Mouse (Mus musculus) embryo, embryonic 10 days (tissue): ENCODE measurements at regions not wholly inside any gene's neighbourhood (a gene's known extent, or its start where the extent isn't known, plus 50 kb on each side); places are given as distances from the start of the nearest gene placed in this dataset.

Source experiments
- DNase-seq: peaks from one replicate; pipeline ENCODE4 v3.0.0-alpha.2; 2015; ENCODE audit warnings: low spot score

DNA sequence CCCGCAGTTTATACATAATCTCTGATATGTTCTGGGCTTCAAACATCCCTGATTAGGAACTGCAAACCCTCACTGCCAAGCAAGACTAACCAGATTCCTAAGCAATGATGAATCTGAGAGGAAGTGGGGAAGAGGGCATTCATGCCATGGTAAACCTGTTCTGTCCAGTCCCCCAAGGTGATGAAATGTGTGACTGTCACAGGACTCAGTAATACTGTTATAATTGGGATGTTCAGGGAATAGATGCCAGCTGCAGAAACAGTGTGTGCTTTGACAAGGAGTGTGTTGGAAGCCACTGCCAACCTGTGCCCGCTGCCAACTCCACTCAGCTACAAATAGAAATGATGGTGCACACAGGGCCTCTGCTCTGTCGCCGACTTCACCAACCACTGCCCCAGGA, 466.0 kb downstream of the Efna5 start:
- no peak for DNase-seq

DNA sequence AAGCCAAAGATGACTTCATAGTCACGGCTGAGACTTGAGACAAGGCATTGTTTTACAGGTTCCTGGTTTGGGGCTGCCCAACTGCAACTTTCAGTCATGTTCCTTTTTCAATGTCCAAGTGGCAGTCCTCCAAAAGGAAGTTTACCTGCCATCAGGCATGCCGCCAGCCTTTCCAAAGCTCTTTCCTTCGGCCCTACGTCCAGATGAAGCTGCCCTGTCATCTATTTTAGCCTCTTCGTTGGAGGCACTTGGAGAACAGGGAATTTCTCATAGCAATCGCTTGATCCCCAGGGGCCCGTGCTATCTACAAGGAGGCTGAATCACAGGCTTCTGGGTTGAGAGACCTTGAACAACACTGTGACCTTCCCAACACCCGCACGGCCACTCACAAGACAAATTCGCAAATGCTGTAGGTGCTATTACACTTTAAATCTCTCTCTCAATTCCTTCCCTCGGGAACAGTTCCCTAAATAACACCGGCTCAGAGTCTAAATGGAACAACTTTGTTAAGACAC, 468.4 kb downstream of the Efna5 start:
- no peak for DNase-seq

DNA sequence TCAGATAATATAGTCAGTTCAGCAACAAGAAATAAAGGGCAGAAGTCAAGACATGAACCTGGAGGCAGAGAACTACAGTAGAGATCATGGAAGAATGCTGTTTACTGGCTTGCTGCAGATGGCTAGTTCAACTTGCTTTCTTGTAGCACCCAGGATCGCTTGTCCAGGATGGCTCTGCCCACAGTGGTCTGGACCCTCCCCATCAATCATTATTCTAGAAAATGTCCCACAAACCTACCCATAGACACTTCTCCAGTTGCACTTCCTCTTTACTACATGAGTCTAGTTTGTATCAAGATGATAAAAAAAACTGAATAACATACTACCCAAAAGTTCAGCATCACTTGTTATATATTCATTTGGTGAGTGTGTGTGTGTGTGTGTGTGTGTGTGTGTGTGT, 477.4 kb downstream of the Efna5 start:
- no peak for DNase-seq

DNA sequence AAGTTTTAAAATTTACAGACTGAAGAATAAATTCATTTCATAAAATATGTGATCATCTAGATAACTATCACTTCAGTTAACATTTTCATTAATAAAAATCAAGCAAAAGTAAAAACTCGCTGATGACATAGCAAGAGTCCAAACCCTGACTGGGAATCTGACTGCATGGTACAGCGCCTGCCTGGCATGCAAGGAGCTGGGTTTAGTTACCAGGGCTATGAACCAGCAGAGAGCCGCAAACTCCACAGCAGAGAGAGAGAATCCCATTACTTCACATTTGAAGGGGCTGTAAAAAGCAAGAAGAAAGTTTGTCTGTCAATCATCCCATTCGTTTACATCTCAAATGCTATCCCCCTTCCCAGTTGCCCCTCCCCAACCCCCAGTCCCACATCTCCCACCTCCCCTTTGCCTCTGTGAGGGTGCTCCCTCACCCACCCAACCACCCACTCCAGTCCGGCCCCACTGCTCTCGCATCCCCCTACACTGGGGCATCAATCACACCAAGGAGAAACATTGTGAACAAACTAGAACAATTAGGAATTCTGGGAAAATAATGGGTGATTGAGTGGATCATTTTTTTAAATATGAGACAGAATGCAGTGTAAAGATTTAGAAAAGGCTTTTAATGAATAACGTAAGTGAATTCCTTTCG, 487.6 kb downstream of the Efna5 start:
- no peak for DNase-seq

DNA sequence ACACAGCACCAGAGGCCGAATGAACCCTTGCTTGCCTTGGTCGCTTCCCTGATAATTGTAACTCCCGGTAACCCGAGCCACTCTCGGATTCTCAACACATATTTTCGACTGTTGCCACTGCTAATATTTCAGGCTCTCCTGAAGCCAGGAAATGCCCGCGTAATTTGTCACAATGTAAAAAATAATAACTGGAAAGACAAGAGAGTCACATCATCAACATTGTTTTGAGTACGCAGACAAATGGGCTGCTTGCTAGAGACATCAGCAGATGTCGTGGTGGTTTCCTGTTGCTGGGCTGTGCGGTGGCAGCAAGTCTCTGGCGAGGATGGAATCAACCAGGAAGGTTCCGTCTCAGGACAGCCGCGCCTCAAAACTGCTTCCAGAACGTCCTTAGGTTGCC, 497.1 kb downstream of the Efna5 start:
- no peak for DNase-seq

DNA sequence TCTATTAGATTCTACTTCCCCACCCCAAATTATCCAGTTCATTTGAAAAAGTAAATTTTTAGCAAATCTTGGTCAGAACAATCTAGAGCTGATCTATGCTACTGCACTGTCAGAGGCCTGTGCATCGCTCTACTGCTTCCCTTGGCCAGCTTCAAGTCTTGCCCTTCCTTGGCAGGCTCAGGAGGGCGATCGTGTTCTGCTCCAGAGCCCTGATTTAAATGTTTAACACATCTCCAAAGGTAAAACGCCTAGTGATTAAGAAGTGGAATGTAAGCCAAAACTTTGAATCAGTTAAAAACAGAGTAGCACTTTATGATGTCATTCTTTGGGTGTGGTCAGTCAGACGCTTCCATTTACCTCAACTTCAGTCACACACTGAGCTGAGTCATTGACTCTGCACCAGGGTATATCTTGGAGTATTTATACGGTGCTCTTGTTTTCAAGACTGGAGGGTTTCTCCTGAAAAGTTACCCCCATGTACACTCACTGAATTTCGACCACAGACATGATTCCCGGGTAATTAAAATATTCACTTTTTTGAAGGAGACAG, 502.2 kb downstream of the Efna5 start:
- DNase-seq: no peak

DNA sequence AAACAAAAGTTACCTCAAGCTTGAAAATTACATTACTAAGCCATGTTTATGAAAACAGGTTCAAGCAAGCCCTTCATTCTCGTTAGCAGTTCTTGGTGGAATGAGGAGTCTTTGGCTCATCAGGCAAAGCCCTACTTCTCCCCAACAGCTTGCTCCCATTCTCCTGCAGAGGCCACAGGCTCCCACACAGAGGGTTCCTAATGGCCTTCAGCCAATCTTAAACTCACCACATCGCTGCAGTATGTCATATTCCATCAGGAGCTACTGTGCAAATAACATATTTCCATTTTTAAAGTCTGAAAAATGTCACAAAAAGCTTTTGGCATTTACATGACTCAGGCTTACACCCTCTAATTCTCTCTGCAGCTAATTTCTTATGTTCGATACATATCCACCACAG, 512.0 kb downstream of the Efna5 start:
- DNase-seq: no peak

DNA sequence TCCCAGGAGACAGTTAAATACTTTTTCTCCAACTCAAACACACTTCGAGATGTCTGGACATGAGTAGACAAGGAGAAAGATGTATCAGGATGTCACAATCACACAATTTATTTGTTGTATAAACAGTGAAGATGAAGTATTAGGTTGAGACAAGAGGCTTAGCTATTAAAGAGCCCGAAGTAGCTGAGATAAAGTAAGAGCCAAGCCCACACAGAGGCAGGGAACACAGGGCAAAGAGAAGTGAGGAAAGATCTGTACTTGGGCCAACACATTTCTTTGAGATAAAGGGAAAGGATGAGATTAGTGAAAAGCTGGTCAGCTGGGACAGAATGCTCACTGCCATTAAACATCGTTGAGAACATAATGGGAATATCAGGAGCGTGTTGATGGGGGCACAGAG, 513.2 kb downstream of the Efna5 start:
- no peak for DNase-seq

DNA sequence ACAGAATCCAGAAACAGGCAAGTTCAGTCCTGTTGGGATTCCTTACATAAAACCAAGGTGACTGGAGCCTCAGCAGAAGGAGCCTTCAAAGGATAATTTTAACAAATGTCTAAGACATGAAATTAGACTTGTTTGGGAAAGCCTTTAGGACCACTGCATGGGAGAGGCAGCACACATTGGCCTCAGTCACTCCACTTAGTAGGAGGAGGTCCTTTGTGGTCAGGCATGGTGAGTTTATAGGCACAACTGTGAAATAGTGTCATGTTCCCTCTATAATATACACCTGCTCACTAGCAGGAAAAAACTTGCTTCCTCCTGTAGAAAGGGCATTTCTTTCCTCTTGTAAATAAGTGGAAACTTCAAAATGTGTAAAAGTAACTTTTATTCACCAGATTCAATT, 522.8 kb downstream of the Efna5 start:
- DNase-seq: no peak

DNA sequence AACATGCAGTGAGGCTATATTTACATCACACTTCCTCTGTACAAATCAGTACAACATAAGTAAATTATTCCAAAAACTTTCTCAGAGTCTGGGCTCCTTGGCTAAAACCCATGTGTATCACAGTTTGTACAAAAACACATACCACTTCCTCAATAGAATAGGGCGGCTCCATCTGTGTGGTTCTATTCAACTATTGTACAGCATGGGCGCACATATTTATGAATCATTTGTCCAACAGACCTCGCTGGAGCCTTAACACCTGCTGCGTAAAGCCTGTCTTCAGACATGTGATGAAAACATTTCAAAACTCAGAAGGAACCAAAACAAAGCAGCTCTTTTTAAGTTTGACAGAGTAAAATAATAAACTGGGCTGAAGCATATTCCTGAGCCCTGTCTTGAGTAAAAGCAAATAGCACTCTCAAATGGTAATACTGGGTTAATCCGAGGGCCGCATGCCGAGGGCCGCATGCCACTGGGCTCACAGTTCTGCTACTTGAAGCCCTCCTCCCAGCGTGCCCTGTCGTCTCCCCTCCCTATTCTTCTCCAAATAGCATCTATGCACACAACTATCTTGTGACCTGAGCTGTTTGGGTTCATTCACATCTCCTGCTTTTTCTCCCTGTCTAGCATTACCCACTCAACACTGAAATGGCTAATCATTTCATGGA, 543.1 kb downstream of the Efna5 start:
- no peak for DNase-seq

DNA sequence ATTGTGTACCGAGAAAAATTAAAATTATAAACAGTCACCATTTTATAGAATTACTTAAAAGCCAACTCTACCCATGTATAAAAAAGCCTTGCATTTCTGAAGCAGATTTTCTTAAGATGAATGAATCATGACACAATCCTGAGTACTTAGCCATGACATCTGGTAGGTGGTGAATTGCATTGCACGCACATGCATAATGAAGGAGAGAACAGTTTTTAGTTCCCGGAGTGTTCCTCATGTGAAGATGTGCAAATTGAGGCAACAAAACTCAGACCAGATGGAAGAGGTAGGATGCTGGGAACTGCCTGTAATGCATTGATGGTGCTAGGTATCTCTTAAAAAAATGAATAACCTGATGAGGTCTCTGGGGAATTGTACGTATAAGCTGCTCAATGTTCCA, 550.9 kb downstream of the Efna5 start:
- no peak for DNase-seq

DNA sequence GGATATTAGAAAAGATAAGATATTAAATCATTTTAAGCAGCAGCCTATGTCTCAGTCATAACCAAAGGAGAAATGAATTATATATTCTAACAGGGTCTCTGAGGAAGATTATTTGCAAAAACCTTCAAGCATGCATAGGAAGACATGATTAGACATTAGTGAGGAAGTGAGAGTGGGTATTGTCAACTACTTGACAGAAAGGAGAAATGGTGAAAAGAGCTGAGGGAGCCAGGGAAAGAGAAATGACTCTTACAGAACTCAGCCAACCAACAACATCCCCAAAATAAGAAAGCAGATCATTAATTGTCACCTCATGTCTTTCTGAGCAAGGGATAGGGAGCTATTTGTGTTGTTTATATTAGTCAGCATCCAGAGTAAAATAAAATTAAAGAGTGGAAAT, 554.3 kb downstream of the Efna5 start:
- DNase-seq: no peak

DNA sequence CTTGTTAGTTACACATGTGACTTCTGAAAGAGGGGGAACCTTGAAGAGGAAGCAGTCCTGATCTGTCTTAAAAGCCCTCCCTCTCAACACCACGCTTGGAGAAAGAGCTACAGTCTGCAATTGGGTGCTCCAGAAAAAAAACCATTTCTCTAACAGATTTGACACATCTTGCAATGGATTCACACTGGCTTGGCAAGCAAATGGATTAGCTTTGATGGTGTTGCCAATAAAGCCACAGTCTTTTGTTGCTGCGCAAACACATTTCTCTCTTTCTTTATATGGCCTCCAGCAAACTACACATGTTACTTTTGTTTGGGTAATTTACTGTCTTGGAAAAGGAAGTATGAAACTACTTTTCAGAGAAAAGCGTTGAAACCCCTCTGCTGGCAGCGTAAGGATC, 562.1 kb downstream of the Efna5 start:
- no peak for DNase-seq

DNA sequence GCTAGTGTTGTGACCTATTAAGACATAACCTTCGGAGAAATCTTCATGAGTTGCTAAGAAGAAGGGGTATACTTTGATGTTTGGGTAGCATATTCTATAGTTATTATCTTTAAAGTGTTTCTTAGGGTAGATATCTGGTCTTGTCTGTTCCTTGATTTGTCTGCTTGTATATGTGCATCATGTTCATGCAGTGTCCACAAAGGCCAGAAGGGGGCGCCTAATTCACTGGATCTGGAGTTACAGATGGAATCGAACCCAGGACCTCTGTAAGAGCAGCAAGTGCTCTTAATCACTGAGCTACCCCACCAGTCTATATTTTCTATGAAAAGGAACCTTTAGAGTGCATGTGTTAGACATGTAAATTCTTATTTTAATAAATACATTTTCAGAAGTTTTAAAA, 571.1 kb downstream of the Efna5 start:
- DNase-seq: no peak

DNA sequence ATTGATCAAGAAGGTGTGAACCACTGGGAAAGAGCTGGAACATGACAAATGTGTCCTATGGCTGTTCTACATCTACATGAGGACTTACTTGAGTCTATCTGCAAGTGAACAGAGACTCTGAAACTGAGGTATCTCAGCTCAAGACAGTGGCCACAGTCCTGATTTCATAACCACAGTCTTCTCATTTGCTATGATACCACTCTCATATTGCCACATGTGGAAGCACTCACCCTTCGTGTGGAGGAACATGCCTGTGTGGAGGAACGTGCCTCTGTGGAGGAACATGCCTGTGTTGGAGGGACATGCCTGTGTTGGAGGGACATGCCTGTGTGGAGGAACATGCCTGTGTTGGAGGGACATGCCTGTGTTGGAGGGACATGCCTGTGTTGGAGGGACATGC, 574.0 kb downstream of the Efna5 start:
- no peak for DNase-seq

DNA sequence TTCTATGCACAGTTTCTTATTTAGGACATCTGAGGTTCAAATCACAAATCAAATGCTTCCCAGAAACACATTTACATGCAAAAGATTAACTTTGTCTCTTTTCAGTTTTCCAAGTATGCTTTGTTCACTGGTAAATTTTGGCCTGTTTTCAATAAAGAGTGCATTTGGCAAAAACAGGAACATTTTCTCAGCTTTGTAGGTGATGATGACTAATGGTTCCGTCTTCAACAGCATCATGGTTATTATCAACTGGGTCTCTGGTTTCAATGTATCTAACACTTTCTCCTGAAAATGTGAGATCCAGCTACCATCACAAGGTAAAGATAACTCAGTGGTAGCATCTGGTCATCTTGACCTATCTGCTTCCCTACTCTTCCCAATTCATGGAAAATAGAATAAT, 574.6 kb downstream of the Efna5 start:
- DNase-seq: no peak

DNA sequence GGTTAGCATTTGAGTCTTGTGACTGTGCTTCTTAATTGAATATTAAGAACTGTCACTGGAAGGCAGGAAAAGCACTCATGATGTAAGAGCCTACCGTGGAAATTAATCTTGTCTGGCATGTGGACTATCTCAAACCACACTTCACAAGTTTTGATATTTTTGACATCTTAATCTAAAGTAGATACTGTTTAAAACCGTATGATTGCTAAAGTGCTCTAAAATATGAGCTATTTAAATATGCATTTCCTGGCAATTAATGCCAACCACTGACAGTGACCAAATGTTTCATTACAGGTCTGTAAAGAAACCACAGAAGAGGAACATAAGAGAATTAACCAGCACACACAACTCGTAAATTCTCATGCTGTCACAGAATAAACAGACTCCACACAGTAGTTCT, 576.0 kb downstream of the Efna5 start:
- DNase-seq: no peak

DNA sequence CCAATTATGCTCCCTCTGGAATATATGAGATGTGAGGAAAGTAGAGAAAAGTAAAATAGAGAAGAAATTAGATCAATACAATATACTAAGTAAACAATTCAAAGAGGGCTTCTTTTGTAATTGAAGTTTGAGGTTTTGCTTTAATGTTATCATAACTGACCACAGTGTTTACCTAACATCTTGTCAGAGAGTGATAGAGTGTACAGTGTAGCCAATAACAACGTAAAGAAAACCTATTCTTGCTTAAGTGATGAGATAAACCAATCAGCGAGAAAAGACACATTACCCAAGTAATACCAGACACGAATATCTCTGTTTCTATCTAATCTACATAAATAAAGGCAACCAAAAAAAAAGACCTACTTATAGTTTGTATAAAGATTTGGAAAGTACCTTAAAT, 577.0 kb downstream of the Efna5 start:
- DNase-seq: no peak

DNA sequence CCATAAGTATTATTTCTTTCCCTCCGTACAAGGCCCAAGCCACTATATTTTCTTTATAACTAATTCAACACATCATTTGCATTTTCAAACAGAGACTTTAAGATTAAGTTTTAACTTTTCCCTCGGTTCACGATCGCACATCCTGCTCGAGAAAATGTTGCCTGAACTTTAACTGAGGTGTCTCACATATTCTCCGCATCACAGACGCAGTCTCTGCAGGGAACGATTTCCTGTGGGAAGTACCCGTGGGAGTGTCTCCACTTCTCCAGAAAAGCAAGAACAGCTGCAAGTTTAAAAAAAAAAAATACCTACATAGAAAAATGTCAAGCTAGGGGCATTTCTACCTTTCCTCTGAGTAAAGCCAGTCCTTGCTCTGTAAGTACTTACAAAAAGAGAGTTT, 581.2 kb downstream of the Efna5 start:
- no peak for DNase-seq

DNA sequence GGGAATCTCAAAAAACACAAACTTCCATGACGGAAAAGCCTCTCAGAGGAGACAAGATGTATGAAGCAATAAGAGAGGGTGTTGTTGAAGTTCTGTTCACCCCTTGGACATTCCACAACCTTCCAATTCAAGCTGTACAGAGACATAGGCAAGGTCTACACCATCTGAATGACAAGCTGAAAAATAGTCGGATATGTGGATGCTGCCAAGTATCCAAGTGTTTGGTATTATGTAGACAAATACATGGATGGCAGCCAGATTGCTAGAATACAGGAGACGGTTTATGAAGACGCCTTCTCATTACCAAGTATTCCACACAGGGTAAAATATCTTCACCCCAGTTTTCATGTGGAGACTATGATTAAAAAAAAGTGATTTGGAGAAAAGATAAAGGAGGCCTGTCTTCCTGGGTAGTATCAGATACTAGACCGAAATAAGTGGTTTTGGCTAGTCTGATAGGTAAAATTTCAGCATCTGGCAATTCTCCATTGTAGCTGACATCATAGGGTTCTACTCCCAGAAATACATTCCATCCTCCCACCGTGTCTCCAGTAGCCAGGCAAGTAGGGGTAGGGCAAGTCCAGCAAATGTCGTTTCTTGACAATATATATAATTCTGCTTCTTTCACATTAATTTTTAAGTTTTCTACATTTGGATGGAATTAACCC, 583.6 kb downstream of the Efna5 start:
- no peak for DNase-seq

DNA sequence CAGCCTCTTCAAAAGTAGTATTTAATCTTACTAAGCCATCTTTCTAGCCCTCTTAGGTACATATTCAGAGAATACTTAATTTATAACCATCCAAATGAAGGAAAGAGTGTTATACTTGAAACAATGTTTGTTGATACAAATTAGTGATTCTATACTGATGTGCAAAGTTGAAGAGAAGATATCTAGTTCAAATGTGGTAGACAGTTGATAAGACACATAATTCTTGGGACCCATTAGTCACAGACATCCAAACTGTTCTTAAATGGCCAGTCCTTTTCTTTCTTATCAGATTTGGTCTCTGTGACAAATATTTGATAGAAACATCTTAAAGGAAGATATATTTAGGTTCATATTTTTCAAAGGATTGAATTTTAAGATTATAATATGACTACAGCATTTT, 585.7 kb downstream of the Efna5 start:
- DNase-seq: no peak

DNA sequence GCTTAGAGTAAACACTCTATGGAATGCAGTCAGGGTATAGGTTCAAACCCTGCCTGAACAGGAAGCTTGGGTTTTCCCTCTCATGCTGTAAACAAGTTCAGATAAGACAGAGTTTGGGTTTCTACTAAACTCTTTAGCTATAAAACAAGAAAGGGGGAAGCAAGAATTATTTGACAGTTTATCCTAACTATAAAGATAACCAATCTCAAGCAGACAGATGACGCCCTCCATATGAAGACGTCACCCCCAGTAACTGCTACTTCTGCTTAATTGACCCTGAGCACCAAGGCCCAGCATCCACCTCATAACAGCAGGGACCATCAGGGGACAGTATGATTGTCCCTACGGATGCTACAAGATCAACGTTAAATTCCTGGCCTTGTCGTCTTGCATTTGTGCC, 588.4 kb downstream of the Efna5 start:
- no peak for DNase-seq

DNA sequence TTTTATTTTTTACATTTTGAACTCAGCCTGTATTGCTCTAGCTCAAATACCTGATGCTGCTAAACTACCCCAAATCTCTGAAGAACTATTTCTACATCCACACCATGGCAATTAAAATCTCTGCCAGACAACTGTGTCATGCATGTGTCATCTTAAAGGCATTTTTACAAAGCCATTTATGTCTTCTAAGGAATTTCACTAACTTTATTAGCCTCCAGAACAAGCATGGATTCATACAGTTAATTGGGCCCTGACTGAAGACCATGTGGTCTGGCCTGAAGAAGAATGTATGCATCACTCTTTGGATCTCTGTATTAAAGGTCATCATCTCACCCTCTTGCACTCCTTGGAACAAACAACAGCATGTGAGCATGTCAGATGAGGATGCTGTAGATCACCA, 593.5 kb downstream of the Efna5 start:
- DNase-seq: no peak
